Mouse (Mus musculus) c-Kit-negative CD71-positive TER-119-positive erythroid progenitor cells, embryonic 14.5 days (primary cell): Measurements from ENCODE around the gene Unc119b.
"Not testable (repeated sequence)": the region's sequence is repeated elsewhere in the genome, so short reads cannot be mapped to it uniquely, and the experiment has no call there.

Experiments
- DNase-seq: peaks from one replicate; pipeline ENCODE4 v3.0.0-alpha.2; 2013; ENCODE audit warnings: low read depth, low spot score

Unc119b gene

DNA sequence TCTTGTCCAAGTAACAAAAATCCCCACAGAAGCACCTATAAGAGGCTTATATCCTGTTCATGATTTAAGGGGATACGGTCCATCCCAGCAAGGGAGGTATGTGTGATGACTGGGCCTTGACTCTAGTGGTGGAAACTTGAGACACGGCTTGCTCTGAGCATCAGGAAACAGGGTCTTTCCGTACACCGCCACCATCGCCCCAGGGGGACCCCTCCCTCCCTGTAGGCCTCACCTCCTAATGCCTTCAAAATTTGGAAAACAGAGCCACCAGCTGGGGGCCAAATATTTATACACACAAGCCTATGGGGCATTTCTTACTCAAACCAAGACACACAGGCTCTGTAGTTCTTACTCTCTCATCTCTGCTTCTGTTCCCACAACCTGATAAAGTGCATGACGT, 43.0 kb downstream of the Unc119b start:
- no peak for DNase-seq

DNA sequence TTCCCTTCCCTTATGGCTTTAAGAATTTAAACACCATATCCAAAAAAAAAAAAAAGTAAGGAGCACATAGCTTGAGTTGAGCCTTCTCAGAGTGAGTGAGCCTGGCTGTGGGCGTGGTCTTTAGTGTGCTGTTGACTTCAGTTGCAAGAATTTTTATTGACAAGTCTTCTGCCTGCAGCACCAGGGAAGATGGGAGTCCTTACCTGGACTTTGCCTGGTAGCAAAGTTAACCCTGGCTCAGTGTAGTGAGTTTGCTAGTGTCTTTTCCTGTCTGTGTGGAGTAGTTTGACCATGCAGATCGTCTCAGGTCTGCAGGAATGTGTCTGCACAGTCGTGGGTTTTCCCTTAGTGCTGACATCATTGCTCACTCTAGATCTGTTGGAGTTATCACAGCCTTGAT, 43.8 kb downstream of the Unc119b start:
- no peak for DNase-seq

DNA sequence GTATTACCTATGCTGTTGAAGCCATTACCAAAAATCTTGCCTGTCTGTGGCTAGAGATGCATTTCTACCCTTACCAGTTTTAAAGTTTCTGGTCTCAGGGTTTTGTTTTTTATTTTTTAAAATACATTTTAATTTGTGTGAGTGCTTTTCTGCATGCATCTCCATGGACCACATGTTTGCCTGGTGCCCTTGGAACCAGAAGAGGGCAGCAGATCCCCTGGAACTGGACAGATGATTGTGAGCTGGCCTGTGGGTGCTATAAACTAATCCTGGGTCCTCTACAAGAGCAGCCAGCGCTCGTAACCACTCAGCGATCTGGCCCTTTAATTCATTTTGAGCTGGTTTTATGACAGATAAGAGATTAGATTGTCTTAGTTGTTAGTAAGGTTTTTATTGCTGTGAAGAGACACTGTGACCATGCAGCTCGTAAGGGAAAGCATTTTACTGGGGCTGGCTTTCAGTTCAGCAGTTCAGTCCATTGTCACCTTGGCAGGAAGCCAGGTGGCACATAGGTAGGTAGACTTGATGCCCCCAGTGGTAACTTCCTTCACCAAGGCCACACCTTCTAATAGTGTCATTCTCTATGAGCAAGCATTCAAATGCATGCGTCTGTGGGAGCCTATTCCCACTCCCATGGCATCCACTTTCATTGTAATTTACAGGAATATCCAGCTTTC, 45.0 kb downstream of the Unc119b start:
- DNase-seq = no peak

DNA sequence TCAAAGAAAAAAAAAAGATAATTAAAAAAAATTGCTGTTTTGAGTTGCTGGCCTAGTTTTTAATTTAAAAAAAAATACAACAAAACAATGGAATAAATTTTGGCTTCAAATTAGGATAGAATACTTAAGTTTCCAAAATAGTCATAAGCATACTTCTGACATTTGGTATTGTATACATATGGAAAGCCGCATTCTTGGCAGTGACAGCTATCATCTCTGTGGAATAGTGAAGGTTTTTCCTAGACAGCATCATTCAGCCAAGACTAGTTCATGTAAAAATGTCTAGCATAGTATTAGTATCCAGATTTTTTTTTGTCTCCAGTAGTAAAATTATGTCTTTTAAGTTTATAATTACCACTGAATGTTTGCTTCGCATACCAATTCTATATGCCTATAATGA, 49.1 kb downstream of the Unc119b start:
- no peak for DNase-seq

DNA sequence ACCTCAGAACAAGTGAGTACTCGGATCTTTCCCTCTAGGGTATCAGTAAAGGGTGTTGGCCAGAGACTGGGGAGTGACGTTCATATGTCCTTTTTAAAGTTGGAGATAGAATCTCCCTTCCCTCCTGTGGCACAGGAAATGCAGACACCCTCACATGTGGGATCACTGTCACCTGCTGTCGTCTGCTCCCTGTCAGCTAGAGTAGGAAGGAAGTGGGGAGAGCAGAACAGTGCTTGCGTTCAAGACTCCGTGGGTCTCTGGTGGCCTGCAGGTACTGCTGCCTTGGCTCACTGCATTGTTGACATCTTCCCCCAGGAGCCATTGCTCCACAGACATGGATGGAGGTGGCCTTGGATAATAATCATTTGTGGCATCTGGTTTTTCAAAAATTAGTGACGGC, 51.3 kb downstream of the Unc119b start:
- no peak for DNase-seq

DNA sequence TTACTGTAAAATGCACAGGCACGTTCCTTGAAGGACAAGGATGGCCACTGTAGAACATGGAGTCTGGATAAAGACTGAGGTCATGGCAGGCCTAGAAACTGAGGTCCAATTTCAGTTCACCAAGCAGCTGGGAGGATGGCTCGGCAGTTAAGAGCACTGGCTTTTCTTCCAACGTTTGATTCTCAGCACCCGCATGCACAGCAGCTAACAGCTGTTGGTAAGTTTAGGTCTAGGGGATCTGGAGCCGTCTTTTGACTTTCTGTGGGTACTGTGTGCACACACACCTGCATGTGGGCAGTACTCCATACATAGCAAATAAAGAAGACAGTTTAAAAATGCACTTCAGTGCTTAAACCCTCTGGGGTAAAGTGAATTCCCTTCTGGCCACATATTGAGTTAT, 53.1 kb downstream of the Unc119b start:
- no peak for DNase-seq

DNA sequence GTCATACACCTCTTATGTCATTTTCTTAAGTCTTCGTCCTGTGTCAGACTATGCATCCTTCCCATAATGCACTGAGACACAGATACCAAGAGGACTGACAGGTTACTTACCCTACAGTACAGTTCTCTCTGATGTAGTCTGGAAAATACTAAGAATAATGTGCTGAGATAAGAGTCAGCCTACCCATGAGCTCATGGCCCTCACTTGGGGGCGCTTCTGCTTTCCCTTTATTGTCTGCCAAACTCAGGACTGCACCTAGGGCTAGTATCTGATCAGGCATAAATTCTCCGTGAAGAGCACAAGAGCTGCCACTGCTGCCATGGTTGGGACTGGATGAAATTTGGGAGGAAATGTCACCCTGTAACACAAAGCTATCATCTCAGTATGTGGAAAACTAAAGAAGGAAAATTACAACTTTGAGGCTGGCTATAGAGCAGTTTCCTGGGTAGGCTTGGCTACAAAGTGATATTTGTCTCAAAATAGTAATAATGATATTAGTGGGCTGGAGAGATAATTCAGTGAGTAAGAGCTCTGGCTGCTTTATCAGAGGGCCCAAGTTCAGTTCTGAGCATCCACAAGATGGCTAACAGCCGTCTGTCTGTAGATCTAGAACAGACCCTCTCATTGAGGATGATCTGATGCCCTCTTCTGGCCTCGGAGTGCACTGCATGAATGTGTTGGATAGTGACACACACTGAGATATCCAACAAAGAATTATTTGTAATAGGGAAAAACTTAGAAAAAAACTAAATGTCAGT, 58.5 kb downstream of the Unc119b start:
- DNase-seq = peak; percentile 71

DNA sequence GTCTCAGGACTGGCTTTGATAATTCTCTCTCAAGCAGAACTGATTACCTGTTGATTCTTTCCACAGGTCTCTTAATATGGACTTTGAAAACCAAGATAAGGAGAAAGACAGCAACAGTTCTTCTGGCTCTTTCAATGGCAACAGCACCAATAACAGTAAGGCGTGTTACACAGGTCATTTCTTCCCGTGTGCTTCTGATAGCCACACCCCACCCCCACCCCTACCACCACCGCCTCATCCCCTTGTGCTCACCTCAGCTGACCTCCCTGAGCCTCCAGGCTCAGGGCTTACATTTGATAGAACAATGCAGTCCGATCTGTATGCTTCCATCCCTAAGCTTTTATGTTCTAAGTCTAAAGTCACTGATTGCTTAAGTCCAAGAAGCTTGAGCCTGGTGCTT, 60.0 kb downstream of the Unc119b start:
- no peak for DNase-seq

DNA sequence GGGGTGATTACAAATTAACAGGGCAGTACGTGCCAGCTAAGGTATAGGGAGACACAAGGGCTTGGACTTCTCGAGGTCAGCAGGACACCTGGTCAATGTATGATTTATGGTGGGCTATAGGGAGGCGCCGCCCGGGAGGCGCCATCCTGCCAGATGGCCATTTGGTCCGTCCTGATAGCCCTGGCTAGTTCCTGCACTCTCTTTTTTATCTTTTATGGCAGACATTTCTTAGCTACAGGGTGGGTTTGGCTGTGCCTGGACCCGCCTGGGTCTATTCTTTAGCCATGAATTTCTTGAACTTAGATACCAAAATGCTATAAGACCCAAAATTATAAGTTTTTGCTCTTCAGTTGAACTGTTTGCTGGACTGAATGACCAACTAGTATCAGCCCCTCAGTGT, 61.5 kb downstream of the Unc119b start:
- not testable (repeated sequence) for DNase-seq
